Mouse (Mus musculus) MEL (cell line): ENCODE data around the gene Cfap206.

Experiments
- CTCF ChIP-seq, 3 experiments: IDR thresholded peaks in 2 of 3; conservative IDR thresholded peaks in 1 of 3; 2 replicates each; pipeline ENCODE4 v1.5.1; 2011 to 2012; ENCODE audit warnings: low read length in 3 of 3, low read depth in 2 of 3, mild to moderate bottlenecking in 2 of 3, improper control_type of control experiment in 1 of 3, inconsistent platforms in 1 of 3, mixed read lengths in 1 of 3, moderate library complexity in 1 of 3; ENCODE audit not compliant: control insufficient read depth in 1 of 3, insufficient read depth in 1 of 3, poor library complexity in 1 of 3, severe bottlenecking in 1 of 3
- POLR2A ChIP-seq, 2 experiments: IDR thresholded peaks; 2 replicates each; pipeline ENCODE4 v1.6.1; 2011 to 2012; ENCODE audit warnings: low read length in 2 of 2, mild to moderate bottlenecking in 2 of 2, control low read depth in 1 of 2, improper control_type of control experiment in 1 of 2, low read depth in 1 of 2, moderate library complexity in 1 of 2; ENCODE audit not compliant: control insufficient read depth in 1 of 2, insufficient read depth in 1 of 2, poor library complexity in 1 of 2

DNA sequence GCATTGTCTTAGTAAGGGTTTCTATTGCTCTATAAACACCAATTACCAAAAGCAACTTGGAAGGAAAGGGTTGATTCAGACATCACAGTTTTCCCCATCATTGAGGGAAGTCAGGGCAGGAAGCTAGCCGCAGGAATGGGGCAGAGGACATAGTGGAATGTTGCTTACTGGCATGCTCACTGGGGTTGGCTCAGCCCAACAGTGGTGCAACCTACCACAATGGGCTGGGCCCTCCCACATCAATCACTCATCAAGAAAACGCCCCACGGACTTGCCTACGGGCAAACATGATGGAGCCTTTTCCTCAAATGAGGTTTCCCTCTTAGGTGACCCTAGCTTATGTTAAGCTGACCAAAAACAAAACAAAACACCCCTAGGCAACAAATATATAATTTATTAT is 6.8 kb downstream of the Cfap206 start:
- TF ChIP-seq POLR2A (IDR thresholded peaks at IDR 0.05; ENCODE audit: control insufficient read depth in 1 of 2, insufficient read depth in 1 of 2, low read depth in 1 of 2, low read length in 2 of 2, poor library complexity in 1 of 2) = no peak
- no peak for TF ChIP-seq CTCF (IDR thresholded peaks at IDR 0.05 in 2 of 3, conservative IDR thresholded peaks at IDR 0.05 in 1 of 3; ENCODE audit: control insufficient read depth in 1 of 3, insufficient read depth in 1 of 3, low read depth in 2 of 3, low read length in 3 of 3, poor library complexity in 1 of 3, severe bottlenecking in 1 of 3)
